Mouse (Mus musculus): ENCODE data around the gene Cops2. TPM values are rescaled to one million over a fixed set of nuclear protein-coding genes. Genes with fewer than 3 reads are reported as not detected.

Gene Cops2
- polyA plus RNA-seq, 1 experiment from 2014 or later, result 71.4 TPM

GRCm38 (mm10) chr2:125885891-125886576 lies 27.1 kb upstream of the Cops2 start:
- H3K36me3 ChIP-seq (ENCODE audit: control insufficient read depth, insufficient read depth, low read length), result no peaks in the 10 kb centered on the region
- 79% methylated on average over 4 of the region's 4 CpGs for WGBS
- H3K9me3 ChIP-seq (ENCODE audit: control insufficient read depth, low read length), result no peaks in the 10 kb centered on the region
- no peak for ATAC-seq (ENCODE audit: low read depth)
- no peak overlapping the region for H3K4me2 ChIP-seq (ENCODE audit: low read depth, low read length)
- no peak overlapping the region for H3K9ac ChIP-seq (replicated peaks; ENCODE audit: low read depth, low read length)
- H3K4me3 ChIP-seq (ENCODE audit: low read depth, low read length), result no peak overlapping the region
- H3K27ac ChIP-seq (ENCODE audit: low read depth, low read length), result no peak overlapping the region
- no peaks in the 10 kb centered on the region for H3K4me1 ChIP-seq (ENCODE audit: control insufficient read depth, insufficient read depth, low read length)
- no peaks in the 10 kb centered on the region for H3K27me3 ChIP-seq (ENCODE audit: control insufficient read depth, insufficient read depth, low read length)

- H3K9ac ChIP-seq (replicated peaks; ENCODE audit: low read depth, low read length), result no peak overlapping the region
- no peak for ATAC-seq (ENCODE audit: low read depth)
- no peak overlapping the region for H3K4me3 ChIP-seq (ENCODE audit: low read depth, low read length)
- no peak overlapping the region for H3K27ac ChIP-seq (ENCODE audit: low read depth, low read length)
- H3K4me1 ChIP-seq (ENCODE audit: control insufficient read depth, insufficient read depth, low read length), result no peaks in the 10 kb centered on the region
- H3K27me3 ChIP-seq (ENCODE audit: control insufficient read depth, insufficient read depth, low read length), result no peaks in the 10 kb centered on the region
- no peaks in the 10 kb centered on the region for H3K36me3 ChIP-seq (ENCODE audit: control insufficient read depth, insufficient read depth, low read length)
- WGBS, result 76% methylated on average over 3 of the region's 3 CpGs
- H3K4me2 ChIP-seq (ENCODE audit: low read depth, low read length), result no peak overlapping the region
- no peaks in the 10 kb centered on the region for H3K9me3 ChIP-seq (ENCODE audit: control insufficient read depth, low read length)
Observed at GRCm38 (mm10) chr2:125870159-125870558, 11.2 kb upstream of the Cops2 start.

- no peak for ATAC-seq (ENCODE audit: low read depth)
- H3K36me3 ChIP-seq (ENCODE audit: control insufficient read depth, insufficient read depth, low read length), result no peaks in the 10 kb centered on the region
- H3K9ac ChIP-seq (replicated peaks; ENCODE audit: low read depth, low read length), result no peak overlapping the region
- no peak overlapping the region for H3K4me2 ChIP-seq (ENCODE audit: low read depth, low read length)
- H3K4me3 ChIP-seq (ENCODE audit: low read depth, low read length), result no peak overlapping the region
- WGBS, result 79% methylated on average over 3 of the region's 3 CpGs
- H3K9me3 ChIP-seq (ENCODE audit: control insufficient read depth, low read length), result no peaks in the 10 kb centered on the region
- H3K27me3 ChIP-seq (ENCODE audit: control insufficient read depth, insufficient read depth, low read length), result no peaks in the 10 kb centered on the region
- no peaks in the 10 kb centered on the region for H3K4me1 ChIP-seq (ENCODE audit: control insufficient read depth, insufficient read depth, low read length)
- no peak overlapping the region for H3K27ac ChIP-seq (ENCODE audit: low read depth, low read length)
Observed at GRCm38 (mm10) chr2:125868301-125868700, 9.4 kb upstream of the Cops2 start.

- H3K9me3 ChIP-seq (ENCODE audit: control insufficient read depth, low read length), result no peaks in the 10 kb centered on the region
- H3K4me1 ChIP-seq (ENCODE audit: control insufficient read depth, insufficient read depth, low read length), result no peaks in the 10 kb centered on the region
- no peak overlapping the region for H3K27ac ChIP-seq (ENCODE audit: low read depth, low read length)
- no peaks in the 10 kb centered on the region for H3K27me3 ChIP-seq (ENCODE audit: control insufficient read depth, insufficient read depth, low read length)
- H3K4me3 ChIP-seq (ENCODE audit: low read depth, low read length), result peak overlapping the region; percentile 40
- H3K36me3 ChIP-seq (ENCODE audit: control insufficient read depth, insufficient read depth, low read length), result no peaks in the 10 kb centered on the region
- 6% methylated on average over 22 of the region's 23 CpGs for WGBS
- H3K9ac ChIP-seq (replicated peaks; ENCODE audit: low read depth, low read length), result peak overlapping the region; percentile 60
- H3K4me2 ChIP-seq (ENCODE audit: low read depth, low read length), result peak overlapping the region; percentile 61
- peak; percentile 89 for ATAC-seq (ENCODE audit: low read depth)
Observed at GRCm38 (mm10) chr2:125866058-125866740, 7.3 kb upstream of the Cops2 start.

GRCm38 (mm10) chr2:125865585-125865984 lies 6.6 kb upstream of the Cops2 start:
- Histone ChIP-seq H3K4me3 (ENCODE audit: low read depth, low read length) (peak overlapping the region; percentile 40), H3K36me3 (ENCODE audit: control insufficient read depth, insufficient read depth, low read length) (no peaks in the 10 kb centered on the region), H3K9ac (replicated peaks; ENCODE audit: low read depth, low read length) (0 out of 2 replicates have a peak overlapping the region, but pooled peaks have one; percentile 60)

GRCm38 (mm10) chr2:125864551-125864950 lies 5.6 kb upstream of the Cops2 start:
- 82% methylated on average over 1 of the region's 1 CpGs for whole genome bisulfite sequencing
- no peak overlapping the region for H3K27ac ChIP-seq (ENCODE audit: low read depth, low read length)

More at GRCm38 (mm10) chr2:125865585-125865984, 6.6 kb upstream of the Cops2 start:
- Histone ChIP-seq H3K27me3 (ENCODE audit: control insufficient read depth, insufficient read depth, low read length) (no peaks in the 10 kb centered on the region), H3K4me2 (ENCODE audit: low read depth, low read length) (peak overlapping the region; percentile 61), H3K9me3 (ENCODE audit: control insufficient read depth, low read length) (no peaks in the 10 kb centered on the region), H3K4me1 (ENCODE audit: control insufficient read depth, insufficient read depth, low read length) (no peaks in the 10 kb centered on the region), H3K27ac (ENCODE audit: low read depth, low read length) (no peak overlapping the region)
- ATAC-seq (ENCODE audit: low read depth), result no peak

GRCm38 (mm10) chr2:125863799-125864198 lies 4.9 kb upstream of the Cops2 start:
- H3K27me3 ChIP-seq (ENCODE audit: control insufficient read depth, insufficient read depth, low read length), result no peaks in the 10 kb centered on the region
- no peaks in the 10 kb centered on the region for H3K4me1 ChIP-seq (ENCODE audit: control insufficient read depth, insufficient read depth, low read length)
- no peaks in the 10 kb centered on the region for H3K9me3 ChIP-seq (ENCODE audit: control insufficient read depth, low read length)
- no peak overlapping the region for H3K4me2 ChIP-seq (ENCODE audit: low read depth, low read length)
- H3K9ac ChIP-seq (replicated peaks; ENCODE audit: low read depth, low read length), result no peak overlapping the region
- H3K27ac ChIP-seq (ENCODE audit: low read depth, low read length), result no peak overlapping the region
- no peaks in the 10 kb centered on the region for H3K36me3 ChIP-seq (ENCODE audit: control insufficient read depth, insufficient read depth, low read length)
- no peak for ATAC-seq (ENCODE audit: low read depth)
- WGBS, result 85% methylated on average over 3 of the region's 3 CpGs
- no peak overlapping the region for H3K4me3 ChIP-seq (ENCODE audit: low read depth, low read length)

More at GRCm38 (mm10) chr2:125864551-125864950, 5.6 kb upstream of the Cops2 start:
- Histone ChIP-seq H3K36me3 (ENCODE audit: control insufficient read depth, insufficient read depth, low read length) (no peaks in the 10 kb centered on the region), H3K27me3 (ENCODE audit: control insufficient read depth, insufficient read depth, low read length) (no peaks in the 10 kb centered on the region), H3K4me3 (ENCODE audit: low read depth, low read length) (no peak overlapping the region), H3K4me2 (ENCODE audit: low read depth, low read length) (no peak overlapping the region), H3K4me1 (ENCODE audit: control insufficient read depth, insufficient read depth, low read length) (no peaks in the 10 kb centered on the region), H3K9me3 (ENCODE audit: control insufficient read depth, low read length) (no peaks in the 10 kb centered on the region), H3K9ac (replicated peaks; ENCODE audit: low read depth, low read length) (no peak overlapping the region)
- no peak for ATAC-seq (ENCODE audit: low read depth)

- Histone ChIP-seq H3K9ac (replicated peaks; ENCODE audit: low read depth, low read length) (no peak overlapping the region), H3K27me3 (ENCODE audit: control insufficient read depth, insufficient read depth, low read length) (no peaks in the 10 kb centered on the region; the same call in 1 of the 2 replicates), H3K27ac (ENCODE audit: low read depth, low read length) (no peak overlapping the region), H3K4me3 (ENCODE audit: low read depth, low read length) (peak overlapping the region; percentile 99), H3K4me1 (ENCODE audit: control insufficient read depth, insufficient read depth, low read length) (peaks cover 5% of the 10 kb centered on the region; the same call in 1 of the 2 replicates), H3K4me2 (ENCODE audit: low read depth, low read length) (peak overlapping the region; percentile 80), H3K36me3 (ENCODE audit: control insufficient read depth, insufficient read depth, low read length) (no peaks in the 10 kb centered on the region), H3K9me3 (ENCODE audit: control insufficient read depth, low read length) (no peaks in the 10 kb centered on the region)
- 57% methylated on average over 3 of the region's 3 CpGs for WGBS
- no peak for ATAC-seq (ENCODE audit: low read depth)
Observed at GRCm38 (mm10) chr2:125857707-125858106, 1.2 kb downstream of the Cops2 start.

- no peaks in the 10 kb centered on the region for H3K27me3 ChIP-seq (ENCODE audit: control insufficient read depth, insufficient read depth, low read length)
- H3K4me3 ChIP-seq (ENCODE audit: low read depth, low read length), result no peak overlapping the region
- no peaks in the 10 kb centered on the region for H3K4me1 ChIP-seq (ENCODE audit: control insufficient read depth, insufficient read depth, low read length)
- no peak overlapping the region for H3K9ac ChIP-seq (replicated peaks; ENCODE audit: low read depth, low read length)
- 0 out of 2 replicates have a peak, but pooled peaks cover 11% of the 10 kb centered on the region for H3K36me3 ChIP-seq (ENCODE audit: control insufficient read depth, insufficient read depth, low read length)
- no peaks in the 10 kb centered on the region for H3K9me3 ChIP-seq (ENCODE audit: control insufficient read depth, low read length)
- no peak for ATAC-seq (ENCODE audit: low read depth)
- H3K4me2 ChIP-seq (ENCODE audit: low read depth, low read length), result no peak overlapping the region
- H3K27ac ChIP-seq (ENCODE audit: low read depth, low read length), result no peak overlapping the region
- 90% methylated on average over 2 of the region's 2 CpGs for WGBS
Observed at GRCm38 (mm10) chr2:125851237-125851636, 7.7 kb downstream of the Cops2 start.
